Mouse (Mus musculus) cerebellum, adult (tissue): ENCODE data around the gene Olfr149.
"Not testable (repeated sequence)": the region's sequence is repeated elsewhere in the genome, so short reads cannot be mapped to it uniquely, and the experiment has no call there.

Experiments
- ATAC-seq: cut with Nextera tagmentation; 2 replicates; pipeline ENCODE4 v1.9.2; 2017; ENCODE audit warnings: mild to moderate bottlenecking, moderate library complexity, mixed read lengths; ENCODE audit not compliant: insufficient number of reproducible peaks, low FRiP score, low TSS enrichment

The Olfr149 gene

GRCm38 (mm10) chr9:39707017-39707416 is at the start of gene Olfr149:
Gene Olfr149 (minus strand): TSS chr9:39707117.
- ATAC-seq: no peak

DNA sequence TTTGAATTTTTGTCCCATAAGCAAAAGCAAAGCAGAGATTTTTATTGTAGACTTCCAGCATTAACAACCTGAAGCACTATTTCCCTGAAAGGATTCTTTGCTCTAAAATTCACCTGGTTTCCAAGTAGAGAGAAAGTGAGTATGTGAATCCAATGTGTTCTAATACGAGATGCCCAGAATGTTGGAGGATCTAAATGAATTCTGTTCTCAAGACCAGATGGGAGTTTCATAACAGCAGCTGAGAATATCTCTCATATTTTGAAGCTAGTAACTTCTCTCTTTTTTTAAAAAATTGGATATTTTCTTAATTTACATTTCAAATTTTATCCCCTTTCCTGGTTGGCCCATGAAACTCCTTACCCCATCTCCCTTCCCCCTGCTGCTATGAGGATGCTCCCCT is 39.5 kb upstream of the Olfr149 start:
- ATAC-seq: no peak

DNA sequence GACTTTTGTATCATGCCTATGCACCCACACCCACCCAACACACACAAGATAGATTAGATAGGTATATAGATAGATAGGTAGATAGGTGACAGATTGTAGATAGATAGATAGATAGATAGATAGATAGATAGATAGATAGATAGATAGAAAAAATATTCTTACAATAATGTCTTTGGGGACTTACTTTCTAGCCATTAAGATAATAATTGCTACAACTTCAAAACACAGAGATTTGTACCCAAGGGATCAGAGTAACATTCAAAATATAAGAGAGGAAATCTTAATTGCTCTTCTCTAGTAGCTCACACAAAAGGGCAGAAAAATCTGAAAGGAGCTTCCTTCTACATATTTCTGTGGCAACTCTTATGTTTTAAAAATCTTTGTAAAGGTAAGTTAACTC is 39.0 kb upstream of the Olfr149 start, which contains the start of gene Olfr967:
Gene Olfr967, plus strand, starts transcription at position 301 of the 400 bp plus-strand sequence.
- no peak for ATAC-seq

- ATAC-seq: no peak
Observed at GRCm38 (mm10) chr9:39740741-39741140, 33.8 kb upstream of the Olfr149 start.

GRCm38 (mm10) chr9:39730678-39731077 is 23.8 kb upstream of the Olfr149 start, which contains the start of gene Olfr150:
Gene Olfr150 (plus strand): TSS chr9:39730978.
- ATAC-seq: no peak

- no peak for ATAC-seq
Observed at GRCm38 (mm10) chr9:39711053-39711452, 4.1 kb upstream of the Olfr149 start, which contains the start of gene Olfr965. Gene Olfr965 (plus strand): TSS chr9:39711353.

- no peak for ATAC-seq
Observed at GRCm38 (mm10) chr9:39708958-39709357, 2.0 kb upstream of the Olfr149 start.

GRCm38 (mm10) chr9:39701123-39701522 is 5.8 kb downstream of the Olfr149 start:
- ATAC-seq: not testable (repeated sequence)

DNA sequence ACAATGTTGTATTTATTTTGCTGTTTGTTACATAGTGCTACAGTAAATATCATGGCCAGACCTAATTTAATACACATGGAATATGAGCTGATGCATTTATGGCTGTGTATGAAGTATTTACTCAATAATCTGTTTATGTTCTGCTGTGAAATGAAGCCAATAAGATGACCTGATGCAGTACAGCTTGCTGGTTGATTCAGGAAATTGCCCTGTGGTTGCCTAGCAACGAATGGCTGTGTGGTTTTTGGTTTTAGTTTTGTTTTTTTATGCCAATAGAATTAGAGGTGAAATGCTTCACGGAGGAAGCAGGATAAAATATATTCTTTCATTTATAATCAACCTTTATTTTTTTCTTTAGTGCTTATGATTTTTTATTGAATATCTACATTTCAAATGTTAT is 27.6 kb downstream of the Olfr149 start:
- no peak for ATAC-seq

- ATAC-seq: no peak
Observed at GRCm38 (mm10) chr9:39678557-39678956, 28.4 kb downstream of the Olfr149 start.

DNA sequence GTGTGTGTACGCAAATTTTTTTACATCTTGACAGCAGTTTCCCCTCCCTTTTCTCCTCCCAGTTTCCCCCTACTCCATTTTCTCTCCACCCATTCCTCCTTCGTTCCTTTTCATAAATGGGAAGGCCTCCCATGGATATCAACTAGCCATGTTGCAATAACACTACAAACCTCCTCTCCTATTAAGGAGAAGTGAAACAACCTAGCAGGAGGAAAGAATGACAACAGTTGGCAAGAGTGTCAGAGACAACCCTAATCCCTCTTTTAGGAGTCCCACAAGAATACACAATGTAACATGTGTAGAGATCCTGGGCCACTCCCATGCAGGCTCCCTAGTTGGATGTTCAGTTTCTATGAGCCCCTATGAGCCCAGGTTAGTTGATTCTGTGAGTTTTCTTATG is 32.1 kb downstream of the Olfr149 start:
- no peak for ATAC-seq

GRCm38 (mm10) chr9:39669723-39670122 is 37.2 kb downstream of the Olfr149 start:
- no peak for ATAC-seq

DNA sequence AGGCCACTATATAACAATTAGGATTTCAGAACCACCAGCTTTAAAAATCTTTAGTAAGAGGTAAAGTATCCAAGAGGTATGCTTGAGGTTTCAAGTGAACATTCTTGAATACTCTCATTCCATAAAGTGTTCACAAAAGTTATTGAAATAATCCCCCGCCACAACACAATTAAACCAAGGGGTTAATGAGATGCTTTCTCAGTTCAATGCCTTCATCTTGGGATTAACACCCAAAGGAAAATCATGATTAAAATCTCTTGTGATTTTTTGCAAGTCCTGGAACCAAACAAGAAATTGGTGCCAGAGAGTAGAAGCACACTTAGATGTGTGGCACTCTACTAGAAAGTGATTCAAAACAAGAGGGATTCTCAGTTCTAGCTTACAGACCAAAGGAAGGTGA is 40.0 kb downstream of the Olfr149 start, which contains the start of gene Olfr963:
Gene Olfr963, plus strand, starts transcription at position 301 of the 400 bp plus-strand sequence.
- no peak for ATAC-seq

DNA sequence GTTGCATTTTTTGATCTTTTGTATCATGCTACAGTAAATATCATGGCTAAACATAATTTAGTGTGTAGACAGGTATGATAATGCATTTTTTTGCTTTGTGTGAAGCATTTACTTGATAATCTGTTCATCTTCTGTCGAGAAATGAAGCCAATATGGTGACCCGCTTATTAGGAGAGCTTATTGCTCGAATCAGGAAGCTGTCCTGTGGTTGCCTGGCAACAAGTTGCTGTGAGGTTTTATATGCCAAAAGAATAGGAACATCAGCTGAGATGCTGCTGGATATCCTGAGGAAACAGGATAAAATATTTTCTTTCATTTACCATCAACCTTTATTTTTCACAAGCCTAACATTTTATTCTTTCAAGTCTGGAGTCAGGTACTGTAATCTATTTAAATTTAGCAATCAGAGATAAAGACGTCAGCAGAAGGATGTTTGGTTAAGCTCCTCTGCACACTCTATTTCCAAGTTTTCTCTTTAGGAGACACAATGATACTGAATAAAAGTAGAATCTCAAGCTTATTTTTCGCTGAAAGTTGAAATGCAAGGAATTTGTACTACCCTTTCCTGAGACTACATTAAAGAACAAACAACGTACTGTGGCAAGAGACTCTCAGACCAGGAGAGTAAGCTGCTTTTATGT is 52.0 kb downstream of the Olfr149 start:
- no peak for ATAC-seq
